Mouse (Mus musculus) neural tube, embryonic 14.5 days (tissue): ENCODE measurements around the gene Cd248. TPM values are rescaled to one million over a fixed set of nuclear protein-coding genes. Genes with fewer than 3 reads are reported as not detected.

ENCODE experiments used
- ATAC-seq: fragments of 200-750 bp; cut with Nextera tagmentation; 2 replicates; pipeline ENCODE4 v1.8.0; 2017; ENCODE audit warnings: low read depth, mild to moderate bottlenecking, moderate TSS enrichment, moderate library complexity
- H3K27ac ChIP-seq: fragments of 300-500 bp; sonication (generic); 2 replicates; pipeline ENCODE4 v1.5.1; 2014; ENCODE audit warnings: low read depth, mild to moderate bottlenecking, control low read depth, low read length, moderate library complexity, mixed read lengths
- H3K27me3 ChIP-seq: fragments of 300-500 bp; sonication (generic); 2 replicates; pipeline ENCODE4 v1.6.1; 2014; ENCODE audit warnings: low read length; ENCODE audit not compliant: control insufficient read depth, insufficient read depth
- H3K36me3 ChIP-seq: fragments of 300-500 bp; sonication (generic); 2 replicates; pipeline ENCODE4 v1.6.1; 2014; ENCODE audit warnings: low read length, mixed read lengths; ENCODE audit not compliant: control insufficient read depth, insufficient read depth
- H3K4me1 ChIP-seq: fragments of 300-500 bp; sonication (generic); 2 replicates; pipeline ENCODE4 v1.6.1; 2014; ENCODE audit warnings: low read length; ENCODE audit not compliant: control insufficient read depth, insufficient read depth
- H3K4me2 ChIP-seq: fragments of 300-500 bp; sonication (generic); 2 replicates; pipeline ENCODE4 v1.6.1; 2014; ENCODE audit warnings: mild to moderate bottlenecking, low read depth, low read length, control low read depth
- H3K4me3 ChIP-seq: fragments of 300-500 bp; sonication (generic); 2 replicates; pipeline ENCODE4 v1.5.1; 2014; ENCODE audit warnings: low read depth, low read length, control low read depth, mixed read lengths
- H3K9ac ChIP-seq: fragments of 300-500 bp; sonication (generic); replicated peaks from 2 replicates; pipeline ENCODE4 v1.6.1; 2014; ENCODE audit warnings: low read depth, mild to moderate bottlenecking, control low read depth, low read length, mixed read lengths
- H3K9me3 ChIP-seq: fragments of 300-500 bp; sonication (generic); 2 replicates; pipeline ENCODE4 v1.6.1; 2016; ENCODE audit warnings: low read length; ENCODE audit not compliant: control insufficient read depth
- WGBS: fragments of 180-500 bp; shearing (Covaris S2); extraction: QIAGEN DNeasy Blood & Tissue Kit; methylation state at CpG from one replicate; pipeline ENCODE4 v1.1.7; 2014; 5-methylcytosine and 5-hydroxymethylcytosine counted together
- polyA plus RNA-seq: library from polyadenylated mRNA; unstranded; fragments of >200 nt; fragmentation: Nextera tagmentation; extraction: Ambion mirVana; gene quantifications from 2 replicates; pipeline ENCODE4 v1.2.1, GENCODE M21; 2014

The Cd248 gene
- 6.3 and 26.4 TPM in 2 replicates for polyA plus RNA-seq

DNA sequence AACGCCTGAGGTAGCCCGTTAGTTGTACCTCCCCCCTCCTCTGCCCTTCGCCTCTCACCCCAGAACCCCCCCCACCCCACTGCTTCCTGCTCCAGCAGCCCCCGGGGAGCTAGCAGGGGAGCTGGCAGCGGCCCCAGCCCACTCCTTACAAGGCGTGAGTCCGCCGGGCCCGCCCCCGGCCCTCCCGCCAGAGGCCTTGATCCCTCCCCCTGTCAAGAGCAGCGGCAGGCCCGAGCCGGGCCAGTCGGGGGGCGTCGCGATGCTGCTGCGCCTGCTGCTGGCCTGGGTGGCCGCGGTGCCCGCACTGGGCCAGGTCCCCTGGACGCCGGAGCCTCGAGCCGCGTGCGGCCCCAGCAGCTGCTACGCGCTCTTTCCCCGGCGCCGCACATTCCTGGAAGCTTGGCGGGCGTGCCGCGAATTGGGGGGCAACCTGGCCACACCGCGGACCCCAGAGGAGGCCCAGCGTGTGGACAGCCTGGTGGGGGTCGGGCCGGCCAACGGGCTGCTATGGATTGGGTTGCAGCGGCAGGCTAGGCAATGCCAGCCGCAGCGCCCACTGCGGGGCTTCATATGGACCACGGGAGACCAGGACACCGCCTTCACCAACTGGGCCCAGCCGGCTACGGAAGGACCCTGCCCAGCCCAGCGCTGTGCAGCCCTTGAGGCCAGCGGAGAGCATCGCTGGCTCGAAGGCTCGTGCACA is at the start of gene Cd248:
Gene Cd248 (plus strand): TSS at position 212 of the 703 bp plus-strand sequence.
- no peak for ATAC-seq
- under 1% methylated on average over 44 of the region's 56 CpGs for WGBS
- Histone ChIP-seq H3K9ac (peak within 1 kb of the TSS; percentile 54), H3K4me3 (peak within 1 kb of the TSS; percentile 37), H3K27ac (peak within 1 kb of the TSS; percentile 16; the same call in 1 of the 2 replicates), H3K27me3 (peaks cover 18% of the 10 kb centered on the region), H3K36me3 (no peaks in the 10 kb centered on the region), H3K4me1 (peaks cover 28% of the 10 kb centered on the region), H3K9me3 (no peaks in the 10 kb centered on the region), H3K4me2 (peak within 1 kb of the TSS; percentile 57)

DNA sequence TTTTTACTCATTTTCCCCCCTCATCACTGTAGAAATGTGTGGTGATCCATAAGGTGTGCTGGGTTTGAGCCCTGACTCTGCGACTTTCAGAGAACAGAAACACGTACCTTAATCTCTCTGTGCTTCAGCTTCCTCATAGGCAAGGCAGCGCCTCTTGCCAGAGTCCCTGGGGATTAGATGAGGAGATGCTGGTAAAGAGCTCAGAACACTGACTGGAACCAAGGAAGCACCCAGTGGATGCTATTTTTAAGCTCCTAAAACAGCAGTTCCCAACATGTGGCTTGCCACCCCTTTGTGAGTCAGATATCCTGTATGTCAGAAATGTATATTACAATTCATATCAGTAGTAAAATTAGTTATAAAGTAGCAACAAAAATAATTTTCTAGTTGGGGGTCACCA is 49.7 kb upstream of the Cd248 start:
- no peak overlapping the region for H3K4me2 ChIP-seq
- H3K27me3 ChIP-seq, result no peaks in the 10 kb centered on the region
- no peak for ATAC-seq
- H3K4me1 ChIP-seq, result no peaks in the 10 kb centered on the region
- no peak overlapping the region for H3K27ac ChIP-seq
- no peak overlapping the region for H3K9ac ChIP-seq
- H3K4me3 ChIP-seq, result no peak overlapping the region
- 84% methylated on average over 3 of the region's 3 CpGs for WGBS
- no peaks in the 10 kb centered on the region for H3K36me3 ChIP-seq
- no peaks in the 10 kb centered on the region for H3K9me3 ChIP-seq

DNA sequence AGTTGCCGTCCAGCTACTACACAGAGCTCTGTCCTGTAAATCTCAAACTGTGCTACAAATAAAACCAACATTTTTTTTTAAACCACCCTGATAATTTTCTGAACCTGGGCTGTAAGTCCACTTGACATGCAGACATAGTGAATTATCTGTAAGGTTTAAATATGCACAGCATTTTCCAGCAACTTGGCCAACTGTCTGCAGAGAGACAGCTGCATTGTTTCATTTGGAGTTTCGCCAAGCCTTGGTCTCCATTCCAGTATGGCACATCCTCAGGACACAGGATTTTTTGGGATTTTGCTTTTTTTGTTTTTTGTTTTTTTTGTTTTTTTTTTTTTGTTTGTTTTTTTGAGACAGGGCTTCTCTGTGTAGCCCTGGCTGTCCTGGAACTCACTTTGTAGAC is 46.5 kb upstream of the Cd248 start:
- no peak overlapping the region for H3K4me3 ChIP-seq
- WGBS, result 89% methylated on average over 2 of the region's 2 CpGs
- no peaks in the 10 kb centered on the region; the same call in 1 of the 2 replicates for H3K4me1 ChIP-seq
- H3K27me3 ChIP-seq, result no peaks in the 10 kb centered on the region
- no peak for ATAC-seq
- H3K4me2 ChIP-seq, result no peak overlapping the region
- H3K9ac ChIP-seq, result no peak overlapping the region
- H3K9me3 ChIP-seq, result no peaks in the 10 kb centered on the region
- H3K36me3 ChIP-seq, result no peaks in the 10 kb centered on the region
- no peak overlapping the region for H3K27ac ChIP-seq

DNA sequence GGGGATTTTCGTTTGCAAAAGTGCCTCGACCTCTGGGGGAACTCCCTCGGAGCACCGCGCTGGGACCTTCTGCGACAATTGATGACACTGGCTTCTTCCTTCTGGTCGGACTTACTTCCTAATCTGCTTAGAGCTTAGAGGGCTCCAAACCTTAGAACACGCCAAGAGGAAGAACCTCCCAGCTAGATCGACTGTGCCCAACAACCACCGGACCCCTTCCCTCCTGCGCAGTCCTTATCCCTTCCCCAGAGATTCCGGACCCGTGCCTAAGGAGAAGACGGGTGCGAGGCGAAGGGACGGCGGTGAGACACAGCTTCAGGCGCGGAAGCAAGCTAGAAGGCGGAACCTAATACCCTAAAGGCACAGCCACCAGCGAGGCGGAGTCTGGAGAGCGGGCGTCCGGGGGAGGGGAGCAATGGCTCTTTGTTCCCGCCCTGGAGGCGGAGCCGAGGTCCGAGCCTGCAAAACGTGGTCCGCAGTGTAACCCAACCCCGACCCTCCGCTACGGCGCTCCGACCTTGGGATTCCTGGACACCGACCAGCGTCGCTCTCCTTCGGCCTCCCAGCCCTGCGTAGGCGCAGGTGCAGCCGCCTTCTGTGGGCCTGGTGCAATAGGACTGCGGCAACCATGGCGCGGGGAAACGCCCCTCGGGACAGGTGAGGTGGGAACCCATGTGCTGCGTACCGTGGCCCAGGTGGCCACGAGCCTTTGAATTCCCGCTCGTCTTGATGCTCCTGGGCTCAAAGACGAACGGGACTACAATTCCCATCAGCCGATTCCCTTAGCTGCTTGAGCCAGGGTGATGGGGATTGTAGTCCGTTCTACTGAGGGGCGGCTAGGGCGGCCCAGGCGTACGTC is 44.0 kb upstream of the Cd248 start, which contains the start of gene Slc29a2:
Gene Slc29a2 (plus strand): TSS at position 240 of the 859 bp plus-strand sequence.
- H3K27me3 ChIP-seq, result no peaks in the 10 kb centered on the region
- WGBS, result under 1% methylated on average over 62 of the region's 62 CpGs

DNA sequence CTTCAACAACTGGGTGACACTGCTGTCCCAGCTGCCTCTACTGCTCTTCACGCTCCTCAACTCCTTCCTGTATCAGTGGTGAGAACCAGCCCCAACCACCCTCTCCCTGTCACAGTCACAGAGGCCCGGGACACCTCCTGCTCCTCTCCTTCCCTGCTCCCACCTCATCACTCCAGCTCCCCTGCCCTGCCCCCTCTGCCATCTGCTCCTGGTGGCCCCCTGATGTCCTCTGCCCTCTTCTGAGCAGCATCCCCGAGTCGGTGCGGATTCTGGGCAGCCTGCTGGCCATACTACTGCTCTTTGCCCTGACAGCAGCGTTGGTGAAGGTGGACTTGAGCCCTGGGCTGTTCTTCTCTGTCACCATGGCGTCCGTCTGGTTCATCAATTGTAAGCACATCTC is 41.8 kb upstream of the Cd248 start:
- H3K27me3 ChIP-seq, result no peaks in the 10 kb centered on the region
- peaks cover 15% of the 10 kb centered on the region; the same call in 1 of the 2 replicates for H3K36me3 ChIP-seq
- H3K4me1 ChIP-seq, result no peaks in the 10 kb centered on the region; the same call in 1 of the 2 replicates
- no peak overlapping the region for H3K4me2 ChIP-seq
- 89% methylated on average over 8 of the region's 8 CpGs for WGBS
- no peak overlapping the region for H3K27ac ChIP-seq
- no peak for ATAC-seq
- H3K4me3 ChIP-seq, result no peak overlapping the region
- no peak overlapping the region for H3K9ac ChIP-seq
- H3K9me3 ChIP-seq, result no peaks in the 10 kb centered on the region

More for the DNA sequence above, 44.0 kb upstream of the Cd248 start, which contains the start of gene Slc29a2:
- Histone ChIP-seq H3K36me3 (no peaks in the 10 kb centered on the region), H3K4me3 (peak within 1 kb of the TSS; percentile 60), H3K4me2 (peak within 1 kb of the TSS; percentile 70), H3K9me3 (no peaks in the 10 kb centered on the region), H3K4me1 (no peaks in the 10 kb centered on the region; the same call in 1 of the 2 replicates), H3K9ac (peak within 1 kb of the TSS; percentile 69), H3K27ac (peak within 1 kb of the TSS; percentile 88)
- ATAC-seq, result peak; percentile 94

DNA sequence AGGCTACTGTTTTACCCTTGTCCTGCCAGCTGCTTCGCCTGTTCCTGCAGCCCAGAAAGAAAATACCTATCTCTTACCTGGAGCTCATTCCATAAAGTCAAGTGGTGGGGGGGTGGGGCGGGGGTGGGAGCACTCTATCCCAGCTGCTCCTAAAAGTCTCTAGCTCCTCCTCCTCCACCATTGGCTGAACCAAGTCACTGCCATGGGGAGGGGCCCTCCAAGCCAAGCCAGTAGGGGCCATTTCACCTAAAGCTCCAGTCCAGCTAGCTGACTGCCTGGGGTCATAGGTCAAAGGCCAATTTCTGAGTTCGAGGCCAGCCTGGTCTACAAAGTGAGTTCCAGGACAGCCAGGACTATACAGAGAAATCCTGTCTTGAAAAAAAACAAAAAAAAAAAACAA is 35.2 kb upstream of the Cd248 start:
- Histone ChIP-seq H3K4me2 (no peak overlapping the region), H3K4me3 (no peak overlapping the region), H3K27ac (no peak overlapping the region), H3K9me3 (no peaks in the 10 kb centered on the region), H3K27me3 (no peaks in the 10 kb centered on the region), H3K36me3 (peaks cover 15% of the 10 kb centered on the region; the same call in 1 of the 2 replicates), H3K9ac (no peak overlapping the region), H3K4me1 (no peaks in the 10 kb centered on the region)
- WGBS, result 90% methylated on average over 3 of the region's 3 CpGs
- no peak for ATAC-seq

DNA sequence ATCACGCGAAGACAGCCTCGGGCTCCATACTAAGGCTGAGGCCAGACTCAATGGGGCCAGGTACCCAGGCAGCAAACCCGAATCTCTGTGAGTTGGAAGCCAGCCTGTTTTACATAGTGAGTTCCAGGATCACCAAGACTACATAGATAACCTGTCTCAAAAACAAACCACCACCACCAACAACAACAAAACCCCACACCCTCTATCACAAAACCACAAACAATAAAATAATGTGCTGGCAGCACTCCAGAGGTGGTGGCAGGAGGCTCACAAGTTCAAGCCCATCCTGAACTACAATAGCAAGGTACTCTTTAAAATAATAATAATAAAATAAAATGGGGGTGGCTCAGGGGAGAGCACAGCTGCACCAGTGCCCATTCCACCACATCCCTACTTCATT is 31.3 kb upstream of the Cd248 start:
- Histone ChIP-seq H3K4me2 (no peak overlapping the region), H3K27me3 (no peaks in the 10 kb centered on the region), H3K9ac (no peak overlapping the region), H3K4me1 (peaks cover 16% of the 10 kb centered on the region), H3K27ac (no peak overlapping the region), H3K4me3 (no peak overlapping the region), H3K9me3 (no peaks in the 10 kb centered on the region), H3K36me3 (no peaks in the 10 kb centered on the region; the same call in 1 of the 2 replicates)
- ATAC-seq, result no peak
- 84% methylated on average over 4 of the region's 4 CpGs for WGBS

DNA sequence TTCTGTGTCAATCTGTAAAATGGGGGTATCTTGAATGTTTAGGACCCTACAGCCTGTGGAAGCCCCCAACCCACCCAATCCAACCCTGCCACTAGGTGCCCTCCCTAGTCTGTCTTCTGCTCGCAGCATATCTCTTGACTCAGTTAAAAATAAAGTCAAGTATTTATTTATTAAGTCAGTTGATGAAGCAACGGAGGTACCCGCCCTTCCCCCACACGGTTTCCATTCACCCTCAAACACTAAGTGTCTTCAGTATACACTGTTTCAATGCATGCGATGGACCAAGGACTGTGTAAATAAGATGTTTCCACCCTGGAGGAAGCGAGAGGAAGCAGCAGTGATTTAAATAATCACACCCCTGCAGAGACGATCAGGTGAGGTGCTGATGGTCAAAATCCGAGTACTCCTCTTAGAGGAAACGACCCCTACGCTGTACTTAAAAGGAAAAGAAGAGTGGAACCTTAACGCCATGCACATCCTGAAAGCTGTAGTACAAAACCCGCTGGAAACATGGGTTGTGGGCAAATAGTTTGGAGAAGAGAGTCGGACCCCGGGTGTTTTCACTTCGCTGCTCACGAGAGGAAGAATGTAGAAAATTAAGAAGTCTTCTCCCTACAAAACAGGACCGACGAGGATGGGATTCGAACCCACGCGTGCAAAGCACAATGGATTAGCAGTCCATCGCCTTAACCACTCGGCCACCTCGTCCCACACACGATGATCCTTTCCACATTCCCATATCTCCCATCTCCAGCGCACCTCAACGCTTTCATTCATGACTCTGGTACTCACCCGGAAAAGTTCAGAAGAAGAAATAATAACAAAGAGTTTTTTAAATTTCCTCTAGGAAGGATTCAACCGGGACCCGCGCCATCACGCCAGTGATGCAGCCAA is 30.0 kb upstream of the Cd248 start:
- Histone ChIP-seq H3K4me2 (peak overlapping the region; percentile 98), H3K9ac (peak overlapping the region; percentile 89), H3K36me3 (peaks cover 4% of the 10 kb centered on the region; the same call in 1 of the 2 replicates), H3K4me3 (peak overlapping the region; percentile 86), H3K27me3 (no peaks in the 10 kb centered on the region), H3K27ac (peak overlapping the region; percentile 87; the same call in 1 of the 2 replicates), H3K4me1 (peaks cover 24% of the 10 kb centered on the region), H3K9me3 (no peaks in the 10 kb centered on the region)
- ATAC-seq, result peak; percentile 76
- 6% methylated on average over 32 of the region's 32 CpGs for WGBS
